Mouse (Mus musculus): ENCODE results near the gene Nploc4. TPM values are rescaled to one million over a fixed set of nuclear protein-coding genes. Genes with fewer than 3 reads are reported as not detected.
A peak's percentile ranks its signal among the peaks of the same experiment; 100 is the strongest.

The Nploc4 gene
- polyA plus RNA-seq, 1 experiment from 2014 or later: 28.2 TPM

- 79% methylated on average over 5 of the region's 5 CpGs for WGBS
These were observed 26.9 kb upstream of the Nploc4 start for GRCm38 (mm10) chr11:120464365-120464764.

GRCm38 (mm10) chr11:120463536-120463935 lies 26.0 kb upstream of the Nploc4 start:
- no peak overlapping the region for H3K9ac ChIP-seq (ENCODE audit: low read length)
- no peak overlapping the region for H3K27ac ChIP-seq (ENCODE audit: low read length)
- 81% methylated on average over 2 of the region's 2 CpGs for WGBS
- peaks cover 22% of the 10 kb centered on the region for H3K4me1 ChIP-seq (replicated peaks; ENCODE audit: control insufficient read depth, insufficient read depth, low read length)
- H3K4me3 ChIP-seq (ENCODE audit: low read length): no peak overlapping the region
- no peaks in the 10 kb centered on the region for H3K27me3 ChIP-seq (ENCODE audit: control insufficient read depth, insufficient read depth, low read depth, low read length)
- H3K9me3 ChIP-seq (ENCODE audit: control insufficient read depth, low read length): no peaks in the 10 kb centered on the region
- H3K4me2 ChIP-seq (ENCODE audit: low read depth, low read length): no peak overlapping the region
- ATAC-seq (ENCODE audit: low read depth): no peak
- peaks cover 11% of the 10 kb centered on the region for H3K36me3 ChIP-seq (ENCODE audit: control insufficient read depth, insufficient read depth, low read length)

More at GRCm38 (mm10) chr11:120464365-120464764, 26.9 kb upstream of the Nploc4 start:
- ATAC-seq (ENCODE audit: low read depth): no peak
- Histone ChIP-seq H3K4me1 (replicated peaks; ENCODE audit: control insufficient read depth, insufficient read depth, low read length) (peaks cover 16% of the 10 kb centered on the region), H3K27me3 (ENCODE audit: control insufficient read depth, insufficient read depth, low read depth, low read length) (no peaks in the 10 kb centered on the region), H3K9me3 (ENCODE audit: control insufficient read depth, low read length) (no peaks in the 10 kb centered on the region), H3K4me2 (ENCODE audit: low read depth, low read length) (no peak overlapping the region), H3K36me3 (ENCODE audit: control insufficient read depth, insufficient read depth, low read length) (peaks cover 9% of the 10 kb centered on the region), H3K4me3 (ENCODE audit: low read length) (no peak overlapping the region), H3K27ac (ENCODE audit: low read length) (no peak overlapping the region), H3K9ac (ENCODE audit: low read length) (no peak overlapping the region)

DNA sequence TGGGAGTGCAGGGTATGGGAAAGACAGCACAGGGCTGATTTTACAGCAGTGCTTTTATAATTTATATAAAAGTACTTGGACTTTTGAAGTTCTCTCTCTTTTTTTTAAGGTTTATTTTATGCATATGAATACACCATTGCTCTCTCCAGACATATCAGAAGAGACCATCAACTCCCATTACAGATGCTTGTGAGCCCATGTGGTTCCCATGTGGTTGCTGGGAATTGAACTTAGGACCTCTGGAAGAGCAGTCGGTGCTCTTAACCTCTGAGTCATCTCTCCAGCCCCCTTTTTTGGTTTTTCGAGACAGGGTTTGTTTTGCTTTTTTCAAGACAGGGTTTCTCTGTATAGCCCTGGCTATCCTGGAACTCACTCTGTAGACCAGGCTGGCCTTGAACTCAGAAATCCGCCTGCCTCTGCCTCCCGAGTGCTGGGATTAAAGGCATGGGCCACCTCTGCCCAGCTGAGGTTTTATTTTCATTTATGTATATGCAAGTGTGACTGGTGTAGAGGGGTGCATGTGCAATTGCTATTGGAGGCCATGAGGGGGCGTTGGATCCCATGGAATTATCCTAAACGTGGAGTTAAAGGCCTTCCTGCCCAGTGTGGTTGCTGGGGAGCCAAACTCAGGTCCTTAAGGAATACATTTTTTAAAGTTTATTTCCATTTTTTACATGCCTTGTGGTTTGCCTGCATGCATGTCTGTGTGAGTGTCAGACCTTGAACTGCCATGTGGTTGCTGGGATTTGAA lies 21.5 kb upstream of the Nploc4 start:
- H3K4me2 ChIP-seq (ENCODE audit: low read depth, low read length): peak overlapping the region; percentile 80
- no peak overlapping the region for H3K27ac ChIP-seq (ENCODE audit: low read length)
- WGBS: 58% methylated on average over 6 of the region's 6 CpGs
- H3K27me3 ChIP-seq (ENCODE audit: control insufficient read depth, insufficient read depth, low read depth, low read length): no peaks in the 10 kb centered on the region
- no peaks in the 10 kb centered on the region for H3K9me3 ChIP-seq (ENCODE audit: control insufficient read depth, low read length)
- no peak for ATAC-seq (ENCODE audit: low read depth)
- peaks cover 7% of the 10 kb centered on the region for H3K4me1 ChIP-seq (replicated peaks; ENCODE audit: control insufficient read depth, insufficient read depth, low read length)
- peak overlapping the region; percentile 65 for H3K4me3 ChIP-seq (ENCODE audit: low read length)
- peaks cover 9% of the 10 kb centered on the region for H3K36me3 ChIP-seq (ENCODE audit: control insufficient read depth, insufficient read depth, low read length)
- peak overlapping the region; percentile 80 for H3K9ac ChIP-seq (ENCODE audit: low read length)

DNA sequence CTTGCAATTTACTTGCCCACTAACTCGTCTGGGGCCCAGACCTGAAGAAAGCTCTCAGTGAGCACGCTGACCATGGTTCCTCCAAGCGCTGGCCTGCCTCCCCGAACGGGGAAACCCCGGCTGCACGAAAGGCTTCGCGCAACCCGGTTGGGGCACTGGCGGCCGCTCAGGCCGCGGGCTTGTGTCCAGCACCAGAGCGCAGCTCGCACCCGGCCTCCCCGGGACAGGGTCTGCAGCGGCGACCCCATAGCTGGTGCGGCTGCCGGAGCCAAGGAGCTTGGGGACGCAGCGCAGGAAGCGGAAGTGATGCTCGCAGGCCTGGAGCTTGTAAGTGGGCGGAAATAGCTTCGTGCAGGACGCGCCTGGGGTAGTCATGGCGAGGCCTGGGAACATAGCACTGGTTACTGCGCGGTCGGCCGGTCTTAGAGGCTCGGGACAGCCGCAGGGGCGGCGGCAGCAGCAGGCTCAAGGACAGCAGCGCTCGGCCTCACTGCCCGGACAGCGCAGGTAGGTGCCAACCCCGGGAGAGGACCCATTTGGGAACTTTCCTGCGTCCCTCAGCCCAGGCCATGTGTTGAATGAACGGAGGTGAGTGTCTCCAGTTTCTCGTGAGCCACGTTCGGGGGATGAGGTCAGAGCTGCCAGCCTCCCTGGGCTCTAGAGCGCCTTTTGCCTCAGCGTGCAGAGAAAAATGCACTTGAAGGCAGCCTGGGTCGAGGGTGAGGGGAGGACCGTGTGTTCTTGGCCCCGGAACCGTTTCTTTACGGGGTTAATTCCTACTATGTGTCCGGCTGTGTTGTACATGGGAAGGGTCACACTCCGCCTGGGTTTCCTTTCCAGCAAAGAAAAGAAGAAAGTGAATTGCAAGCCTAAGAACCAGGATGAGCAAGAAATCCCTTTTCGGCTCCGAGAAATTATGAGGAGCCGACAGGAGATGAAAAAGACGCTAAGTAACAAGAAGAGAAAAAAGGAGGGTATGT lies 20.6 kb upstream of the Nploc4 start, which contains the start of the genes Oxld1 and Ccdc137:
Oxld1 (minus strand) TSS at position 297 of the 980 bp plus-strand sequence.
Ccdc137 (plus strand) TSS at position 344 of the 980 bp plus-strand sequence.
- peak; percentile 95 for ATAC-seq (ENCODE audit: low read depth)
- Histone ChIP-seq H3K27ac (ENCODE audit: low read length) (peak within 1 kb of the TSS; percentile 56), H3K27me3 (ENCODE audit: control insufficient read depth, insufficient read depth, low read depth, low read length) (no peaks in the 10 kb centered on the region), H3K36me3 (ENCODE audit: control insufficient read depth, insufficient read depth, low read length) (peaks cover 9% of the 10 kb centered on the region), H3K4me1 (replicated peaks; ENCODE audit: control insufficient read depth, insufficient read depth, low read length) (peaks cover 7% of the 10 kb centered on the region), H3K9me3 (ENCODE audit: control insufficient read depth, low read length) (no peaks in the 10 kb centered on the region), H3K4me2 (ENCODE audit: low read depth, low read length) (peak within 1 kb of the TSS; percentile 80), H3K4me3 (ENCODE audit: low read length) (peak within 1 kb of the TSS; percentile 65), H3K9ac (ENCODE audit: low read length) (peak within 1 kb of the TSS; percentile 80)
- 3% methylated on average over 62 of the region's 62 CpGs for WGBS

- H3K36me3 ChIP-seq (ENCODE audit: control insufficient read depth, insufficient read depth, low read length): peaks cover 9% of the 10 kb centered on the region
- WGBS: 20% methylated on average over 14 of the region's 14 CpGs
These were observed 19.9 kb upstream of the Nploc4 start for GRCm38 (mm10) chr11:120457370-120457769.

GRCm38 (mm10) chr11:120455413-120455812 lies 17.9 kb upstream of the Nploc4 start:
- no peak overlapping the region for H3K9ac ChIP-seq (ENCODE audit: low read length)
- H3K4me1 ChIP-seq (replicated peaks; ENCODE audit: control insufficient read depth, insufficient read depth, low read length): peaks cover 7% of the 10 kb centered on the region
- WGBS: 92% methylated on average over 7 of the region's 7 CpGs
- H3K36me3 ChIP-seq (ENCODE audit: control insufficient read depth, insufficient read depth, low read length): peaks cover 9% of the 10 kb centered on the region
- ATAC-seq (ENCODE audit: low read depth): no peak
- H3K27ac ChIP-seq (ENCODE audit: low read length): no peak overlapping the region
- no peaks in the 10 kb centered on the region for H3K9me3 ChIP-seq (ENCODE audit: control insufficient read depth, low read length)
- H3K27me3 ChIP-seq (ENCODE audit: control insufficient read depth, insufficient read depth, low read depth, low read length): no peaks in the 10 kb centered on the region
- no peak overlapping the region for H3K4me3 ChIP-seq (ENCODE audit: low read length)
- H3K4me2 ChIP-seq (ENCODE audit: low read depth, low read length): no peak overlapping the region

More at GRCm38 (mm10) chr11:120457370-120457769, 19.9 kb upstream of the Nploc4 start:
- H3K4me2 ChIP-seq (ENCODE audit: low read depth, low read length): peak overlapping the region; percentile 80
- peak; percentile 7; the same call in 1 of the 2 replicates for ATAC-seq (ENCODE audit: low read depth)
- H3K9ac ChIP-seq (ENCODE audit: low read length): peak overlapping the region; percentile 80
- peaks cover 7% of the 10 kb centered on the region for H3K4me1 ChIP-seq (replicated peaks; ENCODE audit: control insufficient read depth, insufficient read depth, low read length)
- H3K4me3 ChIP-seq (ENCODE audit: low read length): peak overlapping the region; percentile 65
- H3K27ac ChIP-seq (ENCODE audit: low read length): peak overlapping the region; percentile 56
- H3K27me3 ChIP-seq (ENCODE audit: control insufficient read depth, insufficient read depth, low read depth, low read length): no peaks in the 10 kb centered on the region
- H3K9me3 ChIP-seq (ENCODE audit: control insufficient read depth, low read length): no peaks in the 10 kb centered on the region

DNA sequence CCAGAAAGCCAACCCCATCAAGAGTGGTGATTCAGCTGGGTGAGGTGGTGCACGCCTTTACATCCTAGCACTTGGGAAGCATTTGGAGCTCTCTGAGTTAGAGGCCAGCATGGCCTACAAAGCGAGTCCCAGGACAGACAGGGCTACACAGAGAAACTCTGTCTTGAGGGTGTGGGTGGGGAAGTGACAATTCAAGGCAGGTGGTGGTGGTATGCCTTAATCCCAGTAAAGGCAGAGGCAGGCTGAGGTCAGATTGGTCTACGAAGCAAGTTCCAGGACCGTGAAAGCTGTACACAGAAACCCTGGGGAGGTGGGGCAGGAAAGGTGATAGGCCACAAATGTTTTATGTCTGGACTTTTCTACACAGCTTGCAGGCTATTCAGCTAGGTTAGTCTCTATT lies 17.5 kb upstream of the Nploc4 start:
- ATAC-seq (ENCODE audit: low read depth): no peak
- H3K27ac ChIP-seq (ENCODE audit: low read length): no peak overlapping the region
- H3K27me3 ChIP-seq (ENCODE audit: control insufficient read depth, insufficient read depth, low read depth, low read length): no peaks in the 10 kb centered on the region
- peaks cover 7% of the 10 kb centered on the region for H3K4me1 ChIP-seq (replicated peaks; ENCODE audit: control insufficient read depth, insufficient read depth, low read length)
- H3K4me2 ChIP-seq (ENCODE audit: low read depth, low read length): no peak overlapping the region
- peaks cover 6% of the 10 kb centered on the region for H3K36me3 ChIP-seq (ENCODE audit: control insufficient read depth, insufficient read depth, low read length)
- H3K4me3 ChIP-seq (ENCODE audit: low read length): no peak overlapping the region
- WGBS: 93% methylated on average over 4 of the region's 4 CpGs
- H3K9me3 ChIP-seq (ENCODE audit: control insufficient read depth, low read length): no peaks in the 10 kb centered on the region
- no peak overlapping the region for H3K9ac ChIP-seq (ENCODE audit: low read length)

DNA sequence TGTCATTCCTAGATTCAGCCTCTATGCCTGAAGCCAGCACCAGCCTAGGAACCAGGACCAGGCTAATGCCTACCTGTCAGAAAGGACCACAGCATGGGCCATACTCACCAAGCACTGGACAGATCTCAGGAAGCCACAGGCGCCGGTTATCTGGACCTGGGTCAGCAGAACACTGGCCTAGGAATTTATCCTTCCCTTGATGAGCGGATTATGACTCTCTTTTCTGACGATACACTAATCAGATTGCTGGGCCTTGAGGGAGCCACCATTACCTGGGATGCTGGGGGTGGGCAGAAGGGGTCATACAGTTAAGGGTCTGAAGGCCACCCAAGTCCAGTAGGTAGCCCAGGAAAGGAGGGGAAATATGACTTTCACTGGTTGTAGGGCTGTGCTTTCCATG lies 15.8 kb upstream of the Nploc4 start, which contains the start of gene Pde6g:
Pde6g (minus strand) TSS at position 195 of the 400 bp plus-strand sequence.
- Histone ChIP-seq H3K4me1 (replicated peaks; ENCODE audit: control insufficient read depth, insufficient read depth, low read length) (no peaks in the 10 kb centered on the region), H3K27ac (ENCODE audit: low read length) (no peak within 1 kb of the TSS), H3K4me3 (ENCODE audit: low read length) (no peak within 1 kb of the TSS), H3K9me3 (ENCODE audit: control insufficient read depth, low read length) (no peaks in the 10 kb centered on the region), H3K36me3 (ENCODE audit: control insufficient read depth, insufficient read depth, low read length) (no peaks in the 10 kb centered on the region), H3K4me2 (ENCODE audit: low read depth, low read length) (no peak within 1 kb of the TSS), H3K9ac (ENCODE audit: low read length) (no peak within 1 kb of the TSS), H3K27me3 (ENCODE audit: control insufficient read depth, insufficient read depth, low read depth, low read length) (no peaks in the 10 kb centered on the region)
- WGBS: 84% methylated on average over 4 of the region's 4 CpGs
- ATAC-seq (ENCODE audit: low read depth): no peak

GRCm38 (mm10) chr11:120452246-120452645 lies 14.7 kb upstream of the Nploc4 start:
- Histone ChIP-seq H3K9me3 (ENCODE audit: control insufficient read depth, low read length) (no peaks in the 10 kb centered on the region), H3K4me1 (replicated peaks; ENCODE audit: control insufficient read depth, insufficient read depth, low read length) (no peaks in the 10 kb centered on the region), H3K9ac (ENCODE audit: low read length) (no peak overlapping the region), H3K4me2 (ENCODE audit: low read depth, low read length) (no peak overlapping the region), H3K4me3 (ENCODE audit: low read length) (no peak overlapping the region), H3K27ac (ENCODE audit: low read length) (no peak overlapping the region), H3K27me3 (ENCODE audit: control insufficient read depth, insufficient read depth, low read depth, low read length) (no peaks in the 10 kb centered on the region), H3K36me3 (ENCODE audit: control insufficient read depth, insufficient read depth, low read length) (no peaks in the 10 kb centered on the region)
- 65% methylated on average over 3 of the region's 3 CpGs for WGBS
- ATAC-seq (ENCODE audit: low read depth): no peak

All from lung, embryonic 16.5 days (tissue).